Mouse (Mus musculus) thymus, postnatal 14 days (tissue): ENCODE measurements at regions not wholly inside any gene's neighbourhood (a gene's known extent, or its start where the extent isn't known, plus 50 kb on each side); places are given as distances from the start of the nearest gene placed in this dataset.
A peak's percentile ranks its signal among the peaks of the same experiment; 100 is the strongest.

Experiments
- DNase-seq: peaks from one replicate; pipeline ENCODE4 v3.0.0; 2021

DNA sequence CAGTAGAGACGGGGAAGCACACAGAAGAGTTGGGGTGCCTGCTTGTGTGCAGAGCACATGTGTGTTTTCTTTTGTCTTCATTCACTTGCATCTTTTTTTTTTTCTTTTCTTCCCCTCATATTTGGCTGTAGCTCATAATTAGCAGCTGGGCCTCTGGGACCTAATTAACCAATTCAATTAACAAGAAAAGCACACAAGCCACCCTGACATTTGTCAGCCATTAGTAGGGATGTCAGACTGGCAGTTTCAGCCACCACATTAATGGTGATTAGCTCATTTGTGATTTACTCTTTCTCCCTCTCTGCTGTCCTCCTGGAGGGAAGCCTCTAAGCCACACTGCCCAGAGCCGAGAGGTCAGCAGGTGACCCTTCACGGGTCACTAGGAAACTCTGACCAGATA is 96.7 kb upstream of the Habp2 start:
- no peak for DNase-seq

DNA sequence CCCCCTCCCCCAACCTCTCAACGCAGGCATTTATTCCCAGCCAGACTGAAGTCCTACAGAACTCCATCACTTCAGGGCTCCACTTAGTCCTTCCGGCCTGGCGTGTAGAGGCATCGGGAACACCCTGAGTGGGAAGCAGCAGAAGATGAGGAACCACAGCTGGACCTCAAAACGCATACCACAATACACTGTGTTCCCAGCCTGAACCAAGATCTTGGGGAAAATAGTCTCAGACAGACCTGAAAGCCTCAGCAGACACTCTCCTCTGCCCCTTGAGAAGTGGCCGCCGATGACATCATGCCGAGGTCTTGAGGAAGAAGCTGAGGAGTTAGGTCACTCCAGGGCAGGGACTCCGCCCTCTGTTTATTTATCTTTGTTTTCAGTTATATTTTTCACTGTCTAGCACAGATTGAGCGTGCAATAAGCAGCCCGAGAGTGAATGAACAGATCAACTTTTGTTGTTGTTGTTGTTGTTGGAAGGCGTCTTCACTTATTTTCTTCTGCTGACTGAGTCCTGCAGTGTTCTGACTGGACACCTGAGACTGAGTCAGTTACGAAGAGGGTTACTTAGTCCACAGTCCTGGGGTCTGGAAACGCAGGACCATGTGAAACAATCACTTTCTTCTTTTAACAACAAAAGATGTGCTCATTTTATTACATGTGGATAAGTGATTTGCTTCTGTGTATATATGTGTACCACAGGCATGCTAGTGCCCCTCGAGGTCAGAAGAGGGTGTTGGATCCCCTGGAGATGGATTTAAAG is 88.3 kb upstream of the Habp2 start:
- DNase-seq, result no peak

DNA sequence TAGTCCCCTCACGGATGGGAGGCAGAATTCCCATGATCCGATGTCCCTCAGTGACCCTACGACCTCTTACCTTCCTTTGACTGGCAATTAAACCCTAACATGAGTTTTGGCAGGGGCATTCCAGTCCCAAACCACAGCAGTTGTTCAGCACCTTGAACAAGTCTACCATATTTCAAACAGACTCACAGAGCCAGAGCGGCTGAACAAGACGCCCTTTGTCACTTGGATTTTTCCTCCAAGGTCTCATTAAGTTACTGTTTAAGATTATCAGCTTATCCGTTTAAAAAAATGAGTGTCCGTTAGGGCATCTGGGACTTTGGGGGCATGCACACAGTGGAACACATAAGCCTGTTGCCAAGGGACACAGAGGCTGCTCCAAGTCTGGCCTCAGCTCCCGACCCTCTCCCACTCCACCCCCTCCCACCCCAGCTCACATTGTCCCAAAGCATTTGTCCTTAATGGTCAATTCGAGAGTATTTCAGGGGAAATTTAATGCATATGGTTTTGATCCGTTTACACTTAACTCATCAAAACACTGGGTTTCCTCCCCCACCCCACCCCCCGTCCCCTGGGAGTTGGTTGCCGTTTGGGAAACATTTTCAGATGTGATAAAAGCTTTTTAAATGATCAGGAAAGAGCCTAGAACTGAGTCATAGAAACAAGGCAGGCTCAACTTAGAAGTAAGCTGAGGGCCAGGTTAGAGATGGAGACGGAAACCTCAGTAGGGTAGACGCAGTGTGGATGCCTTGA is 87.4 kb upstream of the Habp2 start:
- no peak for DNase-seq

DNA sequence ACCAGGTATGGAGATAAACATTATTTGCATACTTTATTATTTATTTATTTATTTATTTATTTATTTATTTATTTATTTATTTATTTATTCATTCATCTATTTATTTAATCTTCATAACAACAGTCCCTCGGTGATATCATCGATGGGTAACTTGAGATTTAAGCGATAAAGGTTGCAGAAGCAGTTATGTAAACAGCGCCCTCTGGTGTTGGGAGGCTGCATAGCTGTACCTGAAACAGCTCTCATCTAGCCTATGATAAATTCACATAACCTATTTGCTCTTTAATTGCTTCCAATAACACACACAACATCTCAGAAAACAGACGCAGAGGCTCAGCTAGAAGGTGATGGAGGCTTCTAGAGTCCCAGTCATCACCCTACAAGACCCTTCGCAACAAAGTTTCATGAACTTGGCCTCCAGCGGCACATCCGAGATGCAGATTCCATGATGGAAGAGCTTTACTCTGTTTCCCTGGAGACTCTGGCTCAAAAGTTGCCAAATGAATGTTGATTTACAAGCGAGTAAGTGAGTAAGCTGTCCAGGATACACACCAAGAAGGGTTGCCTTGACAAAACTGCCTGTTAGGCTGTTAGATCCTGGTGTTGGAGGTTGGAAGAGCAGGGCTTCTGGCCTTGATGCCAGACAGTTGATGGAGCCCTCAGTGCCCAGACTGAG is 85.8 kb upstream of the Habp2 start:
- peak; percentile 34 for DNase-seq

DNA sequence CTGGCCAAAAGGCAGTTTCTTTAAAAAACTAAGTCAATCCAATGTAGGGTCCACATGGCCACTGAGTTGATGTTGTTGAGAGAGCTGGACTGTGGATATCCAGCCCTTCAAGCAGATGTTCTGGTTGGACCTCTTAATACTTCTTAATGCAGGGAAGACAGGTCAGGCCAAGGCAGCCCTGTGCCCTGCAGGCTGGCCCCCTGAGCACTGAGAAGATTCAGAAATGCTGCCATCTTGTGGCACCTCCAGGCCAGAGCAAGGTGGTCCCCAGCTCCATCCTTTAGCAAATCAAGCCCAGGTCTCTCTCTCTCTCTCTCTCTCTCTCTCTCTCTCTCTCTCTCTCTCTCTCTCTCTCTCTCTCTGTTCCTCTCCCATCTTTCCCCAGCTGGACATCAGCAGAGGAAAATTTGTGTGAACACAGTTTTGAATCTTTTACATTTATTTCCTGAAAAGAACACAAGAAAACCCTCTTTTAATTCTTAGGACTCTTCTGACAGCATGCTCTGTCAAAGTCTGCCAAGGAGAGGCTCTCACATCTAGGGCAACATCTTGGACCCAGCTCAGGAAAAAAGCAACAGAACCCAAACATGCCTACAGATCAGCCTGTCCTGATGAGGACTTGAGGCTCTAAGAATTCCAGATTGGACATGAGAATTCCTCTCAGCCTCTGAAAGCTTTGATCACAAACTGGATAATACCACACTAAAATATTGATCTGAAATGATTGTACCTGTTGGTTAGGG is 85.0 kb upstream of the Habp2 start:
- DNase-seq, result peak; percentile 52

DNA sequence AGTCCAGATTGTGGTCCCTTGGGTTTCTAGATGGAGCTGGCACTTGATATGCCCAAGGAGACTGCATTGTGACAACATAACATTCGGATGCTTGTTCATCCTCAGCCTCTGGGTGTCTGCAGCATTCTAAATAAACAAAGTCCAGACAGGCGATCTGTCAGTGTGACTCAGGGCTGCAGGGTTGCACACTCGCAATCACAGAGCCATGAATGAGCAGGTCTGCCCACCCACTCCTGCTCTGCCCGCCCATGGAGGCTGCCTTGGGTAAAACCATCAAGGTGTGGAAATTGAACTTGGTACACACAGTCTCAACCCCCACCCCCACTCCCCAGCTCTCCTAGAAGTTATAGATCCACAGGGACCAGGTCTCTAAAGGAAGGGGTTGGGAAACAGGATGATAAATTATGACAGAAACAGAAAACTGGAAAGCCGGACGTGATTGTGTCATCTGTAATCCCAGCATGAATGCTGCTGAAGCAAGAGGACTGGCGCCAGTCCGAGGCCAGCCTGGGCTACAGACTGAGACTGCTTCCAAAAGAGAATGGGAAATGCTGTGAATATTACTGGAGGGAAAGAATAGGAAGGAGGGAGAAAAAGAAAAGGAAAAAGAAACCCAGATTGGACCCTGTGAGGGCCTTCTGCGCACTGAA is 84.3 kb upstream of the Habp2 start:
- no peak for DNase-seq

DNA sequence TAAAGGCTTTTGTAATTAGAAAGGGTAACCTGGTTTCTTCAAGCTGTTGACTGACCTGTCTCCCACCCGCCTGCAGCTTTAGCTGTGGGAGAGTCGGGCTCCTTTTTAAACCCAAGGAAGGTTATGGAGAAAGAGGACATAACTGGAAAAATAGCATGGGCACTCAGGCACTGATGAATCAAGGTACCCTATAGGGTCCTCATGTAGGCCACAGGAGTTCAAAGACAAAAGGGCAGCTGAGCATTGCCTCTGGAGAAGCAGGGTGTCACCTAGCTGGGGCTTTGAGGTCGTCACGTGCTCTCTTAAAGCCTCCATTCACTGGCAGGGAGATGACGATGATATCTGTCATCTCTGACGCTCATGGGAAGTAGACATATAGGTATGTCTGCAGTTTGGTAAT is 68.4 kb upstream of the Habp2 start:
- DNase-seq, result no peak

DNA sequence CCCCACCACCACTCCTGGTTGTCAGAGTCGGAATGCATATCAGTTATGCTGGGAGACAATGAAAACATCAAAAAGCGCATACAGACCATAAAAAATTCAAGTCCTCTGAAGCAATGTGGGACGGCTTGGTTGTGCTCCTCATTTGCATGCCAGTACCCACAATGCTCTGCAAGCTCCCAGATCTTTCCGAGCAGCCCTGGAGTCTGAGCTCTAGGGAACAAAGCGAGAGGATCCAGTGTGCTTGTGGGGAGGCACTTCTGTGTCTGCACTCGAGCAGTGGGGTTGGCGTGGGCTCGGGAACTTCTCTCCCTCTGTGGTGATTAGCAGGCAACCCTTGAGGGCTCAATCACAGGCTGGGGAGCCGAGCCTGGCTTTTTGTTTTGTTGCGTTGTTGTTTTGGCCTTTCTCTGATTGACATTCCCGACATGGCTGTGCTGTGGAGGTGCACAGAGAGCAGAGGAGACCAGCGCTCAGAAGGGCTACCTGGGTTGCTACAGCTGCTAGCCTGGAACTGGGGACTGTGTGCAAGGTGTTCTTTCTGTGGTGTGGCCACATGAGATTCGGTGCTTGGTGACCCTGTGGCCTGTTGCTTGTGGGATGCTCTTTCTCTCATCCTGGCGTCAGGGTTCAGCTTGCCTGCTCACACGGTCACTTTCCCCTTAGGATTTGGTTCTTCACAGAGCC is 66.1 kb upstream of the Habp2 start:
- no peak for DNase-seq

DNA sequence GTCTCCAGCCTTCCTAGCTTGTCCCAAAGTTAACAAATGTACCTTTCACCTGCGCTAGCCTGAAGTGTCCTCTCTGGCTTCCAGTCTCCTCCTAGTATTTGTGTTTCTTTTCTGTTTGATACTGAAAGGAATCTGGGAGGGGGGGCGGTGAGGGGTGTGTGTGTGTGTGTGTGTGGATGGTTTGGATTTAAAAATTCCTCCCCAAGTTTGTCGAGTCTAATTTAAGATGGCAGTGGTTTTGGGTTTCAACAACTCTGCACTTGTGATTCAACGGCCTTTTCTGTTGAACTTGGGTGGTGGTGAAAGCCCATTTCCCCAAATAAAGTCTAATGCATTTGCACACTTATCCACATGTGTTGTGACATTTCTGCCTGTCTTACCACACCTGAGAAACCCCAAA is 64.4 kb upstream of the Habp2 start:
- no peak for DNase-seq

DNA sequence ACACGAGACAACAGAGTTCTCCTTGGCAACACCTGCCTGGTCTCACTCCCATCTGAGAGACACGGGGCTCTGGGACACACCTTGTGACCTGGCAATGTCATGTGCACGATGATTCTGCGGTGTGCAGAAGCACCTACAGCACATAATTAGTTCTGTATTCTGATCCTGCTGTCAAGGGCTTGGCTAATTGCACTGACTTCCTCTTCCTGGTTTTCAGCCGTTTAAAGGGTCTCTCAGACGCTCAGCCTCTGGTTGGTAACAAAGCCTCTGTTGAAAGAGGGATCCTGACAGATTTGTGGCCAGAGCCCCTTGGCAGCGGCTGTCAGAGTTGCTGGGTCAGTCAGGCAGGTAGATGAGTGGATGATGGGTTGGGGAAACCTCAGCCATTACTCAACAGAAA is 61.9 kb upstream of the Habp2 start:
- no peak for DNase-seq

DNA sequence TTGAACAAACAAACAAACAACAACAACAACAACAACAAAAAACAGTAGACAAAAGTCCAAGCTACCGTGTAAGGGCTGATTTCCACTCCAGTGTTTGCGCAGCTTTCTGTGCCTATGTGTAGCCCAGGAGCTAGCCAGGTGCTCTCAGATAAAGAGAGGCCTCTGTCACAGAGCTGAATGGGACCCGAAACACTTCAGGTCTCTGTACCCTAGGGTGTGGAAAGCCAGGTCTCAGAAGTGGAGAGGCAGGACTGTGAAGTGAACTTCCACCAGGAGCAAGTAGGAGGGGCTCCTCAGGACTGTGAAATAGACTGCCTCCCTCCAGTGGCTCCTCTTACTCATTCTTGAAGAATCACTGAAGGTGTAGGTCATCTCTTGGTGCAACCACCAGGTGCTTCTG is 61.4 kb upstream of the Habp2 start:
- no peak for DNase-seq

DNA sequence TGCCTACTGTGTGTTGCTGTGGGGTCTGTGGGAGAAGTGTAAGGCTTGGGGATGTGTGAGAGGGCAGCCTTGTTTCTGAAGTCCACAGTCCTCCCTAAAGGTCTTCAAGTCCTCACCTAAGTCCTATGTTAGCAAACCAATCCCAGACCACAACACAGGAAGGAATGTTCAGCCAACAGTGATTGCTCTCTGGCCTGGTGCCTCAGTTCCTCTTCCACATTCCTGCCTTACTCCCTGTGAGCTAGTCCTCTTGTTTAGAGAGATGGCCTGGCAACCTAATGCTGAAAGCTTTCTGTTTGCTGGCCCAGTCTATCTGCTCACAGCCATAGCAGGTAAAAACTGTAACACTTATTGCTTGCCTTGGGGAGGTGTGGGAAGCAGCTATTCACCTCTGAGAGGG is 58.4 kb upstream of the Habp2 start:
- no peak for DNase-seq

DNA sequence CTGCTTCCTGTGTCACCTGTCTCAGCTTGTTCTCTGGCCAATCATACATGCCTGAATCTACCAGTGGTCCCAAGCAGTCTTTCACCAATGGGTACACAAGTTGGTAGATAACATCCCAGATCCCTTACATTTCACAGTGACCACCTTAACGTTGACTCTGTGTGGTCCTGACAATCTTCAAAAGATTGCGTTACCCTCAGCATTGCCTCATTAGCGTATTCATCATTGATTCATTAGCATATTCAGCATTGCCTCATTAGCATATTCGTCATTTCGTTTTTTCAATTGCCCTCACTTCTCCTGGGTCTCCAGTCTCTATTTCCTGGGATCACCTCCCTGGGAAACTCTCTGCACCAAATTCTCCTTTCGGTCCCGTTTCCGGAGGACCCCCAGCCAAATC is 55.5 kb upstream of the Habp2 start:
- DNase-seq, result no peak

DNA sequence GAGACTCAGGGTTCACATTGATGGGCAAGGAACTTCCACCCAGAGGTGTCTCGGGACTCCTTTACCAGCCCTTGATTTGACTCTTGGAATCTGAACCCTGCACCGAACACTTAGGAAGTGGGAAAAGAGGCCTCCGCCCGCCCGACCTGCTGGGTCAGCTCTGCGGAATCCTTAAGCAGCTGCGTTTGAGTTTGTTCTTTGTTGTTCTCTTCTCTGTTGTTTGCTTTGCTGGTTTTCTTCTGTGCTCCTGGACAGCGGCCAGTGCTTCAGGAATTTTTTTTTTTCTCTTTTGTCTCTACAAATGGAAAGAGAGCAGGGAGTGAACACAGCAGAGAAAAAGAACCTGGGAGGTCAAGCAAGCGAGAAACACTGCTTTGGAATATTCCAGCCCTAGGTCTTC is 55.1 kb upstream of the Habp2 start:
- DNase-seq, result no peak

DNA sequence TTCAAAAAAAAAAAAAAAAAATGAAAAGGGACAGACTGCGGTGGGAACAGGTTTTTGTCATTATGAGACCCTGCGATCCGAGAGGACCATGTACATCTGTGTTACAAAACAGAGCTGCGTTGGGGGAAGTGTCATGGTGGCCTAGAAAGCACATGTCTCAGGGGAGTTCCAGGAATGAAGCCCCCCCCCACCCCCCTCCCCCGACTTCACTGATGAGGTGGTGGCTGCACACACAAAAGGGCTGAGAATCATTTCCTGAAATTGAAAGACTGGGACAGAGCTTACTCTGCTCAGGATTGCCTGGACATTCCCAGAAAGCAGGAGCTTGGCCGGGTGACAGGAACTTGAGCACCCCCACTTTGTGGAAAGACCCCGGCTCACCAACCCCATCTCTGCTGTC is 54.7 kb upstream of the Habp2 start:
- DNase-seq, result no peak

DNA sequence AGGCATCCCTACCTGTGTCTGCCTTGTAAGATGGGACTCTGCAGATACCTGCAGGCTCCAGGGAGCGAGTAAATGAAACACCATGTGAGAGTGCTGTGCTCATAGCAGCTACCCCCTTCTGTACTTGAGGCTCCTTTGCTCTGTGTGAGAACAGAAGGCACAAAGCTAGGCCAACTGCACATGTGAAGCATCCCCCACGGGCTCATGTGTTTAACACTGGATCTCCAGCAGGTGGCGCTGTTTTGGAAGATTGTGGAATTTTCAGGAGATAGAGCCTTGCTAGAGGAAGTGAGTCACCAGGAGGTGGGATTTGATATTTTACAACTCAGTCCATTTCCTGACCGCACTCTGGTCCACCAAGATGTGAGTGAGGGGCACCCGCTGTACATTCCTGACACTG is 54.0 kb upstream of the Habp2 start:
- no peak for DNase-seq

DNA sequence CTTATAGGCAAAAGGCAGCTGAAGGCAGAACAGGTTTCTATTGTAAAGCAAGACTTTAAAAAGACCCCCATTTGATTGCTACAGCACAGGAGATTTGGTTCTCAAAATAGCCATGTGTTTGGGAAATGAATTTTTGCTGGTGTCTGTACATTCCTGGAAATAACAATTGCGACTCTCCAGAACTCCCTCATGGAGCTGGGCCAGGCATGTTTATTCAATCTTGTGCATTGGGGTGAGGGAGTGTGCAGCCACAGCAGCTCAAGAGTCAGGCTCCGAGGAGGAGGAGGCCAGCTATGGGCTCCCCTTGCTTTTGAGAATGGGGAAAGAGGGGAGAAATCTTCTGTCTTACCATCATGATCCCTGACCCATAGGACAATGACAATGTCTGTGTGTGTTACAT is 51.9 kb upstream of the Habp2 start:
- DNase-seq, result no peak
